Mouse (Mus musculus) liver, embryonic 16.5 days (tissue): ENCODE measurements around the gene Cryba1. TPM values are rescaled to one million over a fixed set of nuclear protein-coding genes. Genes with fewer than 3 reads are reported as not detected.

ENCODE experiments used
- ATAC-seq: fragments of 200-750 bp; cut with Nextera tagmentation; 2 replicates; pipeline ENCODE4 v1.8.0; 2017; ENCODE audit warnings: low read depth, mild to moderate bottlenecking, moderate number of reproducible peaks, moderate library complexity
- H3K27ac ChIP-seq: fragments of 300-500 bp; sonication (generic); 2 replicates; pipeline ENCODE4 v1.5.1; 2014; ENCODE audit warnings: mild to moderate bottlenecking, low read length
- H3K27me3 ChIP-seq: fragments of 300-500 bp; sonication (generic); 2 replicates; pipeline ENCODE4 v1.6.1; 2014; ENCODE audit warnings: low read depth, low read length, mixed read lengths; ENCODE audit not compliant: control insufficient read depth, insufficient read depth
- H3K36me3 ChIP-seq: fragments of 300-500 bp; sonication (generic); 2 replicates; pipeline ENCODE4 v1.6.1; 2014; ENCODE audit warnings: mild to moderate bottlenecking; ENCODE audit not compliant: control insufficient read depth, insufficient read depth
- H3K4me1 ChIP-seq: fragments of 300-500 bp; sonication (generic); 2 replicates; pipeline ENCODE4 v1.6.1; 2014; ENCODE audit warnings: low read depth, low read length, mixed read lengths; ENCODE audit not compliant: control insufficient read depth
- H3K4me2 ChIP-seq: fragments of 300-500 bp; sonication (generic); 2 replicates; pipeline ENCODE4 v1.6.1; 2014; ENCODE audit warnings: low read depth, low read length, mixed read lengths
- H3K4me3 ChIP-seq: fragments of 300-500 bp; sonication (generic); 2 replicates; pipeline ENCODE4 v1.5.1; 2014; ENCODE audit warnings: low read depth, mild to moderate bottlenecking, low read length
- H3K9ac ChIP-seq: fragments of 300-500 bp; sonication (generic); 2 replicates; pipeline ENCODE4 v1.6.1; 2014; ENCODE audit warnings: low read depth, low read length
- H3K9me3 ChIP-seq: fragments of 300-500 bp; sonication (generic); replicated peaks from 2 replicates; pipeline ENCODE4 v1.6.1; 2016; ENCODE audit warnings: low read length; ENCODE audit not compliant: control insufficient read depth
- WGBS: fragments of 180-500 bp; shearing (Covaris S2); extraction: QIAGEN DNeasy Blood & Tissue Kit; methylation state at CpG from one replicate; pipeline ENCODE4 v1.1.7; 2014; ENCODE audit not compliant: insufficient replicate concordance; 5-methylcytosine and 5-hydroxymethylcytosine counted together
- polyA plus RNA-seq: library from polyadenylated mRNA; unstranded; fragments of >200 nt; fragmentation: Nextera tagmentation; extraction: Ambion mirVana; gene quantifications from 2 replicates; pipeline ENCODE4 v1.2.1, GENCODE M21; 2015

Gene Cryba1
- polyA plus RNA-seq, 1 experiment from 2014 or later, result not detected

- Histone ChIP-seq H3K9me3 (no peaks in the 10 kb centered on the region), H3K4me1 (no peaks in the 10 kb centered on the region), H3K27me3 (no peaks in the 10 kb centered on the region), H3K4me3 (no peak overlapping the region), H3K36me3 (no peaks in the 10 kb centered on the region), H3K4me2 (no peak overlapping the region), H3K27ac (no peak overlapping the region), H3K9ac (no peak overlapping the region)
- no peak for ATAC-seq
- 1% methylated on average over 6 of the region's 6 CpGs for WGBS
Measured at GRCm38 (mm10) chr11:77737289-77737688, 12.2 kb upstream of the Cryba1 start.

DNA sequence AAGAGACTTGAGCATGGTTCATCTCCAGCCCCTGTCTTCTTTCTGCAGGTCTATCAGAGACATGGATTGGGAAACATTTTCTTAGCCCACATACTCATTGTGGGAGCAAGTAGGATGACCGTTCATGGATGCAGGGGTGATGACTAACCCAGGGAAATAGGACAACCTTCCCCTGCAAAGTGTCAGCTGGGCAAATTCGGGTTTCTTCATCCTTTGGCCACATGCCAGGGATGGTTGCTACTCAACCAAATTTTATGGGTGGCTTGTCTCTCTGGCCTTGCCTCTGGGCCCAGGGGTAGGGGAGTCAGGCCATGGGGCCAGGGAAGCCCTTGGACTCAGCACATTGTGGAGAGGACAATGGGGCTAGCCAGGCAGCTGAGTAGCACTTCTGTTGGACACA, 3.5 kb upstream of the Cryba1 start:
- Histone ChIP-seq H3K4me3 (no peak overlapping the region), H3K9ac (no peak overlapping the region), H3K27ac (no peak overlapping the region), H3K4me2 (no peak overlapping the region), H3K4me1 (no peaks in the 10 kb centered on the region), H3K27me3 (no peaks in the 10 kb centered on the region), H3K9me3 (no peaks in the 10 kb centered on the region), H3K36me3 (no peaks in the 10 kb centered on the region)
- ATAC-seq, result no peak
- 48% methylated on average over 2 of the region's 2 CpGs for WGBS

GRCm38 (mm10) chr11:77724766-77725165, 317 bp downstream of the Cryba1 start:
- no peaks in the 10 kb centered on the region for H3K4me1 ChIP-seq
- H3K36me3 ChIP-seq, result no peaks in the 10 kb centered on the region
- ATAC-seq, result no peak
- 70% methylated on average over 7 of the region's 7 CpGs for WGBS
- H3K4me2 ChIP-seq, result no peak overlapping the region
- no peaks in the 10 kb centered on the region for H3K9me3 ChIP-seq
- no peak overlapping the region for H3K27ac ChIP-seq
- H3K27me3 ChIP-seq, result no peaks in the 10 kb centered on the region
- no peak overlapping the region for H3K9ac ChIP-seq
- no peak overlapping the region for H3K4me3 ChIP-seq

GRCm38 (mm10) chr11:77721389-77721788, 3.7 kb downstream of the Cryba1 start:
- ATAC-seq, result no peak

DNA sequence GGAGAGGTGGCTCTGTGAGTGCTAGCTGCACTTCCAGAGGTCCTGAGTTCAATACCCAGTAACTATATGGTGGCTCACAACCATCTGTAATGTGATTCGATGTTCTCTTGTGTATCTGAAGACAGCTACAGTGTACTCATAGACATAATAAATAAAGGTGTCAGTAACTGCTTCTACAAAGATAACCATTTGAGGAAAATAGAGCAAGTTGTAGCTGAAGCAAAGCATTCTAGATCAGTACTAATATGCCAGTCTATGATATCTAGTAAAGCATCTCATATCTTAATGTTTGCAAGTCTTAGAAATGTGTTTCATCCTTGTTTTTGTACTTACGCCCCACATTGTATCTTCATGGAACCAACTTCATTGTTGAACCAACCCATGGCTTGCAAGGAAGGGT, 6.0 kb downstream of the Cryba1 start:
- H3K4me1 ChIP-seq, result no peaks in the 10 kb centered on the region
- H3K9ac ChIP-seq, result no peak overlapping the region
- no peak overlapping the region for H3K4me2 ChIP-seq
- no peaks in the 10 kb centered on the region; the same call in 1 of the 2 replicates for H3K36me3 ChIP-seq
- 82% methylated on average over 2 of the region's 2 CpGs for WGBS
- ATAC-seq, result no peak
- no peak overlapping the region for H3K27ac ChIP-seq
- no peaks in the 10 kb centered on the region for H3K27me3 ChIP-seq
- H3K4me3 ChIP-seq, result no peak overlapping the region
- no peaks in the 10 kb centered on the region for H3K9me3 ChIP-seq

More at GRCm38 (mm10) chr11:77721389-77721788, 3.7 kb downstream of the Cryba1 start:
- H3K36me3 ChIP-seq, result no peaks in the 10 kb centered on the region; the same call in 1 of the 2 replicates
- H3K4me2 ChIP-seq, result no peak overlapping the region
- no peak overlapping the region for H3K9ac ChIP-seq
- WGBS, result 76% methylated on average over 4 of the region's 4 CpGs
- no peaks in the 10 kb centered on the region for H3K9me3 ChIP-seq
- no peaks in the 10 kb centered on the region for H3K4me1 ChIP-seq
- H3K4me3 ChIP-seq, result no peak overlapping the region
- H3K27ac ChIP-seq, result no peak overlapping the region
- H3K27me3 ChIP-seq, result no peaks in the 10 kb centered on the region

DNA sequence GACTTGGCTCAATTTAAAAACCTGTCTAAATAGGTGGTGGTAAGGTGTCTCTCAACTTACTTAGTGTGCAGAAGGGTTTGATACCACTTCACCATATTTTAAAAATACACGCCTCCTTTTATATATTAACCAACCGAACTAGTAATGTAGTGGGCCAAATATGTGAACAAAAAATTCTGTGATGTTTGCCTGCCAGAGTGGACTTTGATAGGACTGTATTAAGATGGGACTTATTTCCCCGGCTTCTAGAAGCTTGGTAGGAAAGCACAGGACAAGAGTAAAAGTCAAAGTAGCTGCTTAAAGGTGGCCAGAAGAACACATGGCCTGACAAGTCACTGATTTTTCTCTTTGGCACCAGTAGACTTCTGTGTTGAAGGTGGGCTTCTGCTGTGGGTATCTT, 11.3 kb downstream of the Cryba1 start:
- H3K9me3 ChIP-seq, result no peaks in the 10 kb centered on the region
- H3K27ac ChIP-seq, result no peak overlapping the region
- no peaks in the 10 kb centered on the region for H3K4me1 ChIP-seq
- no peak for ATAC-seq
- H3K4me2 ChIP-seq, result no peak overlapping the region
- peaks cover 5% of the 10 kb centered on the region for H3K36me3 ChIP-seq
- WGBS, result 83% methylated on average over 3 of the region's 3 CpGs
- no peaks in the 10 kb centered on the region for H3K27me3 ChIP-seq
- H3K4me3 ChIP-seq, result no peak overlapping the region
- no peak overlapping the region for H3K9ac ChIP-seq

- Histone ChIP-seq H3K27me3 (no peaks in the 10 kb centered on the region), H3K4me2 (no peak overlapping the region), H3K9me3 (no peaks in the 10 kb centered on the region), H3K4me3 (no peak overlapping the region), H3K9ac (no peak overlapping the region), H3K36me3 (peaks cover 12% of the 10 kb centered on the region), H3K4me1 (no peaks in the 10 kb centered on the region), H3K27ac (no peak overlapping the region)
- no peak for ATAC-seq
- WGBS, result 85% methylated on average over 3 of the region's 3 CpGs
Measured at GRCm38 (mm10) chr11:77709039-77709438, 16.0 kb downstream of the Cryba1 start.

DNA sequence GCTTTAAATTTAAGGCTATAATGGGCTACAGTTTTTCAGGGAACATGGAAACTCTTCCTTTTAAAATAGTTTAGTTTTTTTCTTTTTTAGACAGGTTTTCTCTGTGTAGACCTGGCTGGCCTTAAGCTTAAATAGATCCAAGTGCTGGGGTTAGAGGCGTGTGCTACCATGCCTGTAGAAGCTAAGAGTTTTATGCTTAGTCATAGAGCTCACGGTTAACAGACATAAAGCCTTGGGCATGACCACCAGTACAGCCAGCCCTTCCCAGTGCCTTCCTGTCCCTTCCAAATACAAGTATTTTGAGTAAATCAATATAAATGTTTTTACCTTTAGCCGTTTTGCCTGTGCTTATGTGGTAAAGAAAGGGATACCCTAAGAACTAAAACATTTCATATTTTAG, 19.2 kb downstream of the Cryba1 start:
- WGBS, result 53% methylated on average over 3 of the region's 3 CpGs
- Histone ChIP-seq H3K4me1 (no peaks in the 10 kb centered on the region), H3K27ac (no peak overlapping the region), H3K4me2 (no peak overlapping the region), H3K9ac (no peak overlapping the region), H3K9me3 (no peaks in the 10 kb centered on the region), H3K36me3 (peaks cover 8% of the 10 kb centered on the region), H3K27me3 (no peaks in the 10 kb centered on the region), H3K4me3 (no peak overlapping the region)
- no peak for ATAC-seq

- no peaks in the 10 kb centered on the region for H3K27me3 ChIP-seq
- WGBS, result 36% methylated on average over 2 of the region's 2 CpGs
- no peak overlapping the region for H3K9ac ChIP-seq
- ATAC-seq, result no peak
- H3K4me3 ChIP-seq, result no peak overlapping the region
- peaks cover 4% of the 10 kb centered on the region for H3K4me1 ChIP-seq
- H3K4me2 ChIP-seq, result no peak overlapping the region
- no peaks in the 10 kb centered on the region for H3K9me3 ChIP-seq
- no peak overlapping the region for H3K27ac ChIP-seq
- peaks cover 24% of the 10 kb centered on the region for H3K36me3 ChIP-seq
Measured at GRCm38 (mm10) chr11:77697232-77697631, 27.9 kb downstream of the Cryba1 start.
